Mouse (Mus musculus): ENCODE results near the gene Olfr1018. TPM values are rescaled to one million over a fixed set of nuclear protein-coding genes. Genes with fewer than 3 reads are reported as not detected.

The Olfr1018 gene
- not detected for total RNA-seq (2021)
- long read RNA-seq, experiment 1 = 0 reads
- long read RNA-seq, experiment 2 = 0 reads

DNA sequence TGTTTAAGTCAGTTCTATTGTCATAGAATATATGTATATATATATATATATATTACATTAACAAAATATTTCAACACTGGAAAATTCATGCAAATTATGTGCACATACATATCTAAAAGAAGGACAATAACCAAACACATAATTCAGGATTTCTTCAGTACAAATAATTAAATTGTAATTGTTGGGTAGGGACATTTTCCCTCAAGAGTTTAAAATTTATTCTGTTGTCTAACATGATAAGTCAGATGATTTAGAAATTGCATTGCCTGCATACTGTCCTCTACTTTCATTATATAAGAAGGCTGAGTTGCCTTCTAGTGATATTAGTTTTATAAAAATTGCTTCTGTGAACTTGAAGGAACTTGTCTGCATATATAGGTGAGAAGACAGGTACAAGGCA, at the start of gene Olfr1018:
Gene Olfr1018, plus strand, starts transcription at position 301 of the 400 bp plus-strand sequence.
- DNase-seq (ENCODE audit: low spot score in 2 of 2) = no peak

GRCm38 (mm10) chr2:85772413-85772812, 45.9 kb upstream of the Olfr1018 start, which contains the start of gene Olfr1014:
Olfr1014 (plus strand) TSS chr2:85772713.
- DNase-seq (ENCODE audit: low spot score in 2 of 2) = no peak

- DNase-seq (ENCODE audit: low spot score in 2 of 2) = no peak
Measured at GRCm38 (mm10) chr2:85781717-85782116, 36.6 kb upstream of the Olfr1018 start, which contains the start of gene Olfr1015. Olfr1015 (plus strand) TSS chr2:85782017.

GRCm38 (mm10) chr2:85792331-85792730, 25.9 kb upstream of the Olfr1018 start:
- no peak for DNase-seq (ENCODE audit: low spot score in 2 of 2)

DNA sequence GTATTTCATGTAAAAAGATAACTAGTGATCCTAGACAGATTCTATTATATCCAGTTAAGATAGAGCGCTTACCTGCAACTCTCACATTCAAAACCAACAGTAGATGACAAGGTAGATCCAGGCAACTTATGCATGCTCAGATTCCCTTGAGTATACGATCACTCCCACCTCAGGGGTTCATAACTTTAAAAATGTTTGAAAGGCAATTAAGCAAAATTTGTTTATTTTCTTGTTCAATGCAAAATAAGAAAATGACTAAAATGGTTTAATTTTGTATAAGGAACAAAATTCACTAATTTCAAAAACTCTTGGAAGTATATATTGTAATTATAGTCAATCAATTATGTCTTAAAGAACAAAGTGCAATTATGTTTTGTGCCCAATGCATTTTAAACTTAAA, 15.8 kb upstream of the Olfr1018 start, which contains the start of gene Olfr1016:
Gene Olfr1016, minus strand, starts transcription at position 101 of the 400 bp plus-strand sequence.
- no peak for DNase-seq (ENCODE audit: low spot score in 2 of 2)

DNA sequence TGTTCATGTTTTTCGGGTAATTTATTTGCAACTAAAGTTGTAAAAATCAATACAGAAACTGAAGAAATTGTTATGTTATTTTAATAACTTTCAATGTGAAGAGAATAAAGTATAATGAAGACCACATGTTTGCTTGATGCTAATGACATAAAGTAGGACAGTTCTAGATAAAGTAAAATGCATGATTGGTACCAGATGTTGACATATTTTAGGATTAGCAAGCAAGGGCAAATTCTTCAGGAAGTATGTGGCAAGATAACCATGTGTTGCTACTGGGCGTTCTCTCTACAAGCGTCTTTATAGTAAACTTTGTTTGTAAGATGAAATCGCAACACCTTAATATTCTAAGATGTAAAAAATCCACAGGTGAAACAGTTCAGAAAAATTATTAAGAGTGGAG, 13.8 kb upstream of the Olfr1018 start:
- DNase-seq (ENCODE audit: low spot score in 2 of 2) = no peak

GRCm38 (mm10) chr2:85845383-85845782, 27.1 kb downstream of the Olfr1018 start, which contains the start of gene Olfr1019:
Olfr1019 (minus strand) TSS chr2:85845483.
- no peak for DNase-seq (ENCODE audit: low spot score in 2 of 2)

- DNase-seq (ENCODE audit: low spot score in 2 of 2) = no peak
Measured at GRCm38 (mm10) chr2:85846730-85847129, 28.5 kb downstream of the Olfr1018 start, which contains the start of gene Olfr1020. Olfr1020 (plus strand) TSS chr2:85847030.

DNA sequence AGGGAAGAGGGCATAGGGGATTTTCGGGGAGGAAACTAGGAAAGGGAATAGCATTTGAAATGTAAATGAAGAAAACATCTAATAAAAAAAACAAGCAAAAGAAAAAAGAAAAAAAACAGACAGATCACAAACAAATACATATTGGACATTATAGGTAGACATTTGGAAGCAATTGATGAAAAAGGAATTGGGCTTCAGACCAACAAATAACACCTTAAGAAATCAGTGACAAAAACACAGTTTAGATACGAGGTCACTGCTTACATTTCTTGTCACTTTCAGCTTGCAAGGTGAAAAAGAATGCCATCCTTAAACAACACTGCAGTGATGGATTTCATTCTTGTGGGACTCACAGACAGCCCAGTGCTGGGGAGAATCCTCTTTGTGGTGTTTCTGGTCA, 50.0 kb downstream of the Olfr1018 start, which contains the start of gene Olfr1022:
Gene Olfr1022, plus strand, starts transcription at position 301 of the 400 bp plus-strand sequence.
- DNase-seq (ENCODE audit: low spot score in 2 of 2) = no peak

Other genes starting within 250 kb of the Olfr1018 start
- not detected for gene Olfr996, start 239.3 kb upstream of the Olfr1018 start, total RNA-seq (2021)
- not detected for gene Olfr998, start 229.5 kb upstream of the Olfr1018 start, total RNA-seq (2021)
- not detected for gene Olfr1000, start 206.6 kb upstream of the Olfr1018 start, total RNA-seq (2021)
- gene Olfr1002, start 167.8 kb upstream of the Olfr1018 start, total RNA-seq (2021) = not detected
- gene Olfr154, start 154.0 kb upstream of the Olfr1018 start, total RNA-seq (2021) = not detected
- not detected for gene Olfr1006, start 139.7 kb upstream of the Olfr1018 start, total RNA-seq (2021)
- gene Olfr1008, start 129.0 kb upstream of the Olfr1018 start, total RNA-seq (2021) = not detected
- gene Olfr1009, start 103.1 kb upstream of the Olfr1018 start, total RNA-seq (2021) = not detected
- not detected for gene Olfr1012, start 55.7 kb upstream of the Olfr1018 start, total RNA-seq (2021)
- not detected for gene Olfr1013, start 51.4 kb upstream of the Olfr1018 start, total RNA-seq (2021)
- gene Olfr1014, start 45.8 kb upstream of the Olfr1018 start, total RNA-seq (2021) = not detected
- not detected for gene Olfr1015, start 36.5 kb upstream of the Olfr1018 start, total RNA-seq (2021)
- gene Olfr1016, start 15.9 kb upstream of the Olfr1018 start, total RNA-seq (2021) = not detected
- not detected for gene Olfr1019, start 27.0 kb downstream of the Olfr1018 start, total RNA-seq (2021)
- gene Olfr1020, start 28.6 kb downstream of the Olfr1018 start, total RNA-seq (2021) = not detected
- gene Olfr1022, start 50.1 kb downstream of the Olfr1018 start, total RNA-seq (2021) = not detected
- not detected for gene Olfr1023, start 67.2 kb downstream of the Olfr1018 start, total RNA-seq (2021)
- not detected for gene Olfr1024, start 86.6 kb downstream of the Olfr1018 start, total RNA-seq (2021)
- gene Olfr1025-ps1, start 96.7 kb downstream of the Olfr1018 start, total RNA-seq (2021) = not detected
- gene Olfr1026, start 103.1 kb downstream of the Olfr1018 start, total RNA-seq (2021) = not detected
- gene Olfr1028, start 132.0 kb downstream of the Olfr1018 start, total RNA-seq (2021) = not detected
- under 1 TPM in 1 of 2 experiments, not detected in 1; 0.30 TPM for gene Olfr1029, start 155.4 kb downstream of the Olfr1018 start, total RNA-seq (2021)
- gene Olfr1030, start 160.8 kb downstream of the Olfr1018 start, total RNA-seq (2021) = not detected
- not detected for gene Olfr1031, start 171.8 kb downstream of the Olfr1018 start, total RNA-seq (2021)
- not detected for gene Olfr1032, start 187.1 kb downstream of the Olfr1018 start, total RNA-seq (2021)
- 1 to 10 TPM; 3.5 to 4.1 TPM for gene Olfr1033, start 202.2 kb downstream of the Olfr1018 start, total RNA-seq (2021)
- under 1 TPM; 0.10 to 0.27 TPM for gene Olfr1034, start 227.4 kb downstream of the Olfr1018 start, total RNA-seq (2021)